Mouse (Mus musculus): ENCODE results near the gene Smyd4. TPM values are rescaled to one million over a fixed set of nuclear protein-coding genes. Genes with fewer than 3 reads are reported as not detected.

The Smyd4 gene
- total and polyA plus RNA-seq, 2 experiments from 2014 or later = 21.5 to 28.8 TPM

GRCm38 (mm10) chr11:75424033-75424432 lies 75.8 kb downstream of the Smyd4 start:
- ATAC-seq (no peak), DNase-seq (no peak)
- Histone ChIP-seq H3K9me3 (ENCODE audit: low read length) (no peaks in the 10 kb centered on the region), H3K4me3 (ENCODE audit: low read depth, low read length) (no peak overlapping the region), H3K4me2 (ENCODE audit: low read depth) (no peak overlapping the region), H3K27me3 (ENCODE audit: insufficient read depth, low read length) (no peaks in the 10 kb centered on the region), H3K36me3 (ENCODE audit: insufficient read depth) (no peaks in the 10 kb centered on the region), H3K9ac (no peak overlapping the region), H3K4me1 (ENCODE audit: insufficient read depth) (no peaks in the 10 kb centered on the region), H3K27ac (ENCODE audit: low read depth, low read length) (no peak overlapping the region)
- 90% methylated on average over 9 of the region's 9 CpGs for WGBS
- no peak for TF ChIP-seq CTCF (IDR thresholded peaks at IDR 0.05; ENCODE audit: low read depth)

- WGBS = 95% methylated on average over 3 of the region's 3 CpGs
- no peaks in the 10 kb centered on the region for H3K27me3 ChIP-seq (ENCODE audit: insufficient read depth, low read length)
- H3K4me2 ChIP-seq (ENCODE audit: low read depth) = no peak overlapping the region
- TF ChIP-seq CTCF (IDR thresholded peaks at IDR 0.05; ENCODE audit: low read depth) = no peak
- DNase-seq = no peak
- H3K4me3 ChIP-seq (ENCODE audit: low read depth, low read length) = no peak overlapping the region
- no peaks in the 10 kb centered on the region for H3K4me1 ChIP-seq (ENCODE audit: insufficient read depth)
- H3K27ac ChIP-seq (ENCODE audit: low read depth, low read length) = no peak overlapping the region
- no peaks in the 10 kb centered on the region for H3K9me3 ChIP-seq (ENCODE audit: low read length)
- H3K9ac ChIP-seq = no peak overlapping the region
- no peaks in the 10 kb centered on the region for H3K36me3 ChIP-seq (ENCODE audit: insufficient read depth)
- ATAC-seq = no peak
These were observed 76.2 kb downstream of the Smyd4 start for GRCm38 (mm10) chr11:75424459-75424858.

DNA sequence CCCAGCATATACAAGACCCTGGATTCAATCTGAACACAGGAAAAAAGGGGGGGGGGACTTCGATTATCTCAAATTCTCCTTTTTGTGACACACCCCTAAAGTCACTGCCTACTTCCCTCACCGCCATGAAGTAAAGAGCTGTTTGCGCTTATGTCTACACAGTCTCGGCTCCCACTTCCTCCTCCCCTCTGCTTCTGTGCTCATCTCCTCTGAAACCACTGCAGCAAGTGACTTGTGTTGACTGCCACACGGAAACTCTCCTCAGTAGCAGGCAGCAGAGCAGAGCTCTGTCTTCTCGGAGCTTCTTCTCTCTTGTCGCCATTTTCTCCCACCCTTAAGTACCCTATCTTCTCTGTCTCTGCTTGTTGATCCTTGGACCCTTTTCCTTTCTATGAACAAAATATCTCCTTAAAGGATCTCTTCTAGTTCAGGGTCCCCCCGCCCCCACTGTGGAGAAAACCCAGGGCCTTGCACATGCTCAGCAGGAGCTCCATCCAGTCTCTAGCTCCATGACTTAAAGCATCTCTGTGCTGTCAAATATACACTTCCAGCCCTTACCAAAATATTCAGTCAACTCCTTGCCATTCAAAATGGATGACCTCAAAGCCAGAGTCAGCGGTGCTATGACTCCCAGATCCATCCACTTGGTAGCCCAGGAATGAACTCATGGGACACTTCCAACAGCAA lies 80.9 kb downstream of the Smyd4 start:
- Histone ChIP-seq H3K4me2 (ENCODE audit: low read depth) (no peak overlapping the region), H3K9me3 (ENCODE audit: low read length) (no peaks in the 10 kb centered on the region), H3K27me3 (ENCODE audit: insufficient read depth, low read length) (no peaks in the 10 kb centered on the region), H3K4me3 (ENCODE audit: low read depth, low read length) (no peak overlapping the region), H3K27ac (ENCODE audit: low read depth, low read length) (no peak overlapping the region), H3K9ac (no peak overlapping the region), H3K36me3 (ENCODE audit: insufficient read depth) (no peaks in the 10 kb centered on the region), H3K4me1 (ENCODE audit: insufficient read depth) (0 out of 2 replicates have a peak, but pooled peaks cover 7% of the 10 kb centered on the region)
- no peak for TF ChIP-seq CTCF (IDR thresholded peaks at IDR 0.05; ENCODE audit: low read depth)
- no peak for ATAC-seq
- DNase-seq = no peak
- 85% methylated on average over 9 of the region's 9 CpGs for WGBS

GRCm38 (mm10) chr11:75431307-75431706 lies 83.1 kb downstream of the Smyd4 start:
- no peak overlapping the region for H3K27ac ChIP-seq (ENCODE audit: low read depth, low read length)
- H3K9me3 ChIP-seq (ENCODE audit: low read length) = no peaks in the 10 kb centered on the region
- no peak for TF ChIP-seq CTCF (IDR thresholded peaks at IDR 0.05; ENCODE audit: low read depth)
- H3K27me3 ChIP-seq (ENCODE audit: insufficient read depth, low read length) = no peaks in the 10 kb centered on the region
- no peak overlapping the region for H3K9ac ChIP-seq
- no peak overlapping the region for H3K4me3 ChIP-seq (ENCODE audit: low read depth, low read length)
- H3K4me2 ChIP-seq (ENCODE audit: low read depth) = no peak overlapping the region
- DNase-seq (peak; percentile 81), ATAC-seq (peak; percentile 98)
- H3K36me3 ChIP-seq (ENCODE audit: insufficient read depth) = no peaks in the 10 kb centered on the region
- 0 out of 2 replicates have a peak, but pooled peaks cover 7% of the 10 kb centered on the region for H3K4me1 ChIP-seq (ENCODE audit: insufficient read depth)
- 24% methylated on average over 11 of the region's 11 CpGs for WGBS

DNA sequence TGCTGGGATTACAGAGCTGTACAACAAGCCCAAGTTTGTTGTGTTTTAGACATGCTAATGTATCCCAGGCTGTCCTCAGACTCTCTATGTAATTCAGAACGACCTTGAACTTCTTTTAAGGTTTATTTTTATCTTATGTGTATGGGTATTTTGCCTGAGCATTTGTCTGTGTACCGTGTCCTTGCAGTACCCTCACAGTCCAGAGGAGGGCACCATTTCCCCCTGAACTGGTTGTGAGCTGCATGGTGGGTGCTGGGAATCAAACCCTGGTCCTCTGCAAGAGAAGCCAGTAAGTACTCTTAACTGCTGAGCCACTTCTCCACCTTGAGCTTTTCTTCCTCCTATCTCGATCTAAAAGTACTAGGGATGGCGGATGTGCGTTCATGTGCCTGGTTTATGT lies 85.9 kb downstream of the Smyd4 start:
- Histone ChIP-seq H3K4me1 (ENCODE audit: insufficient read depth) (0 out of 2 replicates have a peak, but pooled peaks cover 7% of the 10 kb centered on the region), H3K9me3 (ENCODE audit: low read length) (no peaks in the 10 kb centered on the region), H3K4me3 (ENCODE audit: low read depth, low read length) (no peak overlapping the region), H3K27me3 (ENCODE audit: insufficient read depth, low read length) (no peaks in the 10 kb centered on the region), H3K9ac (no peak overlapping the region), H3K27ac (ENCODE audit: low read depth, low read length) (no peak overlapping the region), H3K4me2 (ENCODE audit: low read depth) (no peak overlapping the region), H3K36me3 (ENCODE audit: insufficient read depth) (no peaks in the 10 kb centered on the region)
- ATAC-seq (no peak), DNase-seq (no peak)
- 87% methylated on average over 5 of the region's 5 CpGs for WGBS
- peak; percentile 19; the same call in 1 of the 2 replicates for TF ChIP-seq CTCF (IDR thresholded peaks at IDR 0.05; ENCODE audit: low read depth)

DNA sequence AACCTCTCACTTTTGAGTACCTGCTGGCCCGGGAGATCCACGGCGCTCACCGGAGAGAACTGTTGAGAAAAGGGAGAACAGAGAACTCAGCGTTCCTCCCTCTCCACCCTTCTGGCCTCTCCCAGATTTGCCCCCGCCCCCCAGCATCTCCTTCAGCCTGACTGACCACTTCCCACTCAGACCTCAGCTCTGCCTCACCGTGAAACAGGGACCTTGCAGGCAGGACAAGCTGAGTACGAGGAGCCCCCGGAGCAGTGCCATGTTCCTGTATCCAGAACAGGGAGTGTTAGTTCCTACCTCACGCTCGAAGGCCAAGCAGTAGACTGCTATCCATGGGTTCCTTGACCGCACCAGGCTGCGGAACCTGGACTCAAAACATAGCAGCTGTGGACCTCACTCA lies 90.0 kb downstream of the Smyd4 start:
- Histone ChIP-seq H3K4me1 (ENCODE audit: insufficient read depth) (no peaks in the 10 kb centered on the region), H3K9ac (no peak overlapping the region), H3K27me3 (ENCODE audit: insufficient read depth, low read length) (no peaks in the 10 kb centered on the region), H3K4me2 (ENCODE audit: low read depth) (no peak overlapping the region), H3K36me3 (ENCODE audit: insufficient read depth) (peaks cover 13% of the 10 kb centered on the region; the same call in 1 of the 2 replicates), H3K4me3 (ENCODE audit: low read depth, low read length) (no peak overlapping the region), H3K27ac (ENCODE audit: low read depth, low read length) (no peak overlapping the region), H3K9me3 (ENCODE audit: low read length) (no peaks in the 10 kb centered on the region)
- no peak for DNase-seq
- no peak for ATAC-seq
- TF ChIP-seq CTCF (IDR thresholded peaks at IDR 0.05; ENCODE audit: low read depth) = no peak
- 81% methylated on average over 13 of the region's 13 CpGs for WGBS

DNA sequence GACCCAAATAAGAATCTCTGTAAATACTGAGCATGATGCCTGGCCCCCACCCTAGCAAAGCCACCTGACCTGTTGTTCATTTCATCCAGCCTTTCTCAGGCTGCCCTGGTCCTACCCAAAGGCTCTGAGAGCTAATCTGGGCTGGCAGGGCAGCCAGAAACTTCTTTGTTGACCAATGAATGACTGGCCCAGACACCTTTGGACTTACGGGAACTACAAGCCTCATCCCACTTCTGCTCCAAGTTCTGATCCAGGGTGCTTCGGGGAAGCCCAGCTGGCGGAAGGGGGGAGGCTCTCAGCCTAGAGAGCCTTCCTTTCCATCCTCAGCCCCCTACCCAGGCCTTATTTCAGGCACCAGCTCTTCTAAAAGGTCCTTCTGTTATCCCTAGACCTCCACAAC lies 90.6 kb downstream of the Smyd4 start:
- H3K4me1 ChIP-seq (ENCODE audit: insufficient read depth) = no peaks in the 10 kb centered on the region
- H3K4me3 ChIP-seq (ENCODE audit: low read depth, low read length) = no peak overlapping the region
- H3K9me3 ChIP-seq (ENCODE audit: low read length) = no peaks in the 10 kb centered on the region
- no peak for TF ChIP-seq CTCF (IDR thresholded peaks at IDR 0.05; ENCODE audit: low read depth)
- H3K27ac ChIP-seq (ENCODE audit: low read depth, low read length) = no peak overlapping the region
- H3K27me3 ChIP-seq (ENCODE audit: insufficient read depth, low read length) = no peaks in the 10 kb centered on the region
- ATAC-seq = no peak
- no peak for DNase-seq
- no peak overlapping the region for H3K9ac ChIP-seq
- no peak overlapping the region for H3K4me2 ChIP-seq (ENCODE audit: low read depth)
- H3K36me3 ChIP-seq (ENCODE audit: insufficient read depth) = peaks cover 13% of the 10 kb centered on the region; the same call in 1 of the 2 replicates
- WGBS = 92% methylated on average over 3 of the region's 3 CpGs

All from forebrain, postnatal 0 days (tissue).